Mouse (Mus musculus): ENCODE results near the gene Ksr1.

Ksr1 gene

GRCm38 (mm10) chr11:78983539-78983938, 162.7 kb downstream of the Ksr1 start:
- no peak for DNase-seq (ENCODE audit: extremely low spot score, low spot score)

- no peak for DNase-seq (ENCODE audit: extremely low spot score, low spot score)
These were observed 163.5 kb downstream of the Ksr1 start for GRCm38 (mm10) chr11:78982513-78983291.

GRCm38 (mm10) chr11:78982042-78982441, 164.2 kb downstream of the Ksr1 start:
- no peak for DNase-seq (ENCODE audit: extremely low spot score, low spot score)

GRCm38 (mm10) chr11:78980083-78980634, 166.0 kb downstream of the Ksr1 start:
- DNase-seq (ENCODE audit: extremely low spot score, low spot score) = no peak

GRCm38 (mm10) chr11:78978176-78979019, 167.8 kb downstream of the Ksr1 start:
- no peak for DNase-seq (ENCODE audit: extremely low spot score, low spot score)

- DNase-seq (ENCODE audit: extremely low spot score, low spot score) = no peak
These were observed 169.3 kb downstream of the Ksr1 start for GRCm38 (mm10) chr11:78976731-78977510.

GRCm38 (mm10) chr11:78973381-78974150, 172.6 kb downstream of the Ksr1 start:
- peak; percentile 19 for DNase-seq (ENCODE audit: extremely low spot score, low spot score)

GRCm38 (mm10) chr11:78972811-78973351, 173.3 kb downstream of the Ksr1 start:
- peak; percentile 30 for DNase-seq (ENCODE audit: extremely low spot score, low spot score)

GRCm38 (mm10) chr11:78972328-78972727, 173.9 kb downstream of the Ksr1 start:
- DNase-seq (ENCODE audit: extremely low spot score, low spot score) = no peak

GRCm38 (mm10) chr11:78971746-78972145, 174.5 kb downstream of the Ksr1 start:
- DNase-seq (ENCODE audit: extremely low spot score, low spot score) = no peak

- DNase-seq (ENCODE audit: extremely low spot score, low spot score) = no peak
These were observed 175.1 kb downstream of the Ksr1 start for GRCm38 (mm10) chr11:78971096-78971495.

GRCm38 (mm10) chr11:78968121-78968520, 178.1 kb downstream of the Ksr1 start:
- no peak for DNase-seq (ENCODE audit: extremely low spot score, low spot score)

GRCm38 (mm10) chr11:78967371-78967770, 178.8 kb downstream of the Ksr1 start:
- peak; percentile 29 for DNase-seq (ENCODE audit: extremely low spot score, low spot score)

All from neural tube, embryonic 10.5 days (tissue).